Mouse (Mus musculus): ENCODE results near the gene Myo3a. TPM values are rescaled to one million over a fixed set of nuclear protein-coding genes. Genes with fewer than 3 reads are reported as not detected.

Gene Myo3a
- total and polyA plus RNA-seq, 2 experiments from 2014 or later: 0.06 TPM; not detected in 1

GRCm38 (mm10) chr2:22627147-22627666, 399.9 kb downstream of the Myo3a start:
- peak; percentile 10; the same call in 1 of the 2 replicates for TF ChIP-seq CTCF (IDR thresholded peaks at IDR 0.05)
- peaks cover 5% of the 10 kb centered on the region for H3K27me3 ChIP-seq (ENCODE audit: insufficient read depth, low read length)
- H3K4me1 ChIP-seq (ENCODE audit: insufficient read depth, low read length): 0 out of 2 replicates have a peak, but pooled peaks cover 4% of the 10 kb centered on the region
- no peaks in the 10 kb centered on the region for H3K9me3 ChIP-seq (ENCODE audit: low read length)
- peak overlapping the region; percentile 63; the same call in 1 of the 2 replicates for H3K27ac ChIP-seq (ENCODE audit: low read depth, low read length)
- H3K4me3 ChIP-seq (ENCODE audit: low read depth, low read length): peak overlapping the region; percentile 51
- H3K9ac ChIP-seq (replicated peaks; ENCODE audit: low read length, poor library complexity, severe bottlenecking): peak overlapping the region; percentile 48; the same call in 1 of the 2 replicates
- ATAC-seq (ENCODE audit: low FRiP score) (peak; percentile 35; the same call in 1 of the 2 replicates), DNase-seq (ENCODE audit: low spot score) (peak; percentile 43)
- peak overlapping the region; percentile 63 for H3K4me2 ChIP-seq (ENCODE audit: low read depth, low read length, poor library complexity, severe bottlenecking)
- WGBS: 22% methylated on average over 3 of the region's 3 CpGs
- H3K36me3 ChIP-seq (ENCODE audit: insufficient read depth, low read length): no peaks in the 10 kb centered on the region

- 27% methylated on average over 5 of the region's 5 CpGs for WGBS
- Histone ChIP-seq H3K4me2 (ENCODE audit: low read depth, low read length, poor library complexity, severe bottlenecking) (peak overlapping the region; percentile 63), H3K27me3 (ENCODE audit: insufficient read depth, low read length) (peaks cover 4% of the 10 kb centered on the region), H3K36me3 (ENCODE audit: insufficient read depth, low read length) (no peaks in the 10 kb centered on the region), H3K4me3 (ENCODE audit: low read depth, low read length) (peak overlapping the region; percentile 51; the same call in 1 of the 2 replicates), H3K9ac (replicated peaks; ENCODE audit: low read length, poor library complexity, severe bottlenecking) (0 out of 2 replicates have a peak overlapping the region, but pooled peaks have one; percentile 30), H3K9me3 (ENCODE audit: low read length) (no peaks in the 10 kb centered on the region), H3K4me1 (ENCODE audit: insufficient read depth, low read length) (no peaks in the 10 kb centered on the region), H3K27ac (ENCODE audit: low read depth, low read length) (peak overlapping the region; percentile 63)
- no peak for TF ChIP-seq CTCF (IDR thresholded peaks at IDR 0.05)
- ATAC-seq (ENCODE audit: low FRiP score): no peak
- DNase-seq (ENCODE audit: low spot score): no peak
Observed at GRCm38 (mm10) chr2:22627819-22628432, 400.6 kb downstream of the Myo3a start.

GRCm38 (mm10) chr2:22634766-22635165, 407.5 kb downstream of the Myo3a start:
- H3K9ac ChIP-seq (replicated peaks; ENCODE audit: low read length, poor library complexity, severe bottlenecking): no peak overlapping the region
- no peak overlapping the region for H3K27ac ChIP-seq (ENCODE audit: low read depth, low read length)
- no peak overlapping the region for H3K4me2 ChIP-seq (ENCODE audit: low read depth, low read length, poor library complexity, severe bottlenecking)
- H3K4me1 ChIP-seq (ENCODE audit: insufficient read depth, low read length): no peaks in the 10 kb centered on the region
- H3K9me3 ChIP-seq (ENCODE audit: low read length): no peaks in the 10 kb centered on the region
- peak; percentile 72 for TF ChIP-seq CTCF (IDR thresholded peaks at IDR 0.05)
- H3K4me3 ChIP-seq (ENCODE audit: low read depth, low read length): no peak overlapping the region
- WGBS: 49% methylated on average over 8 of the region's 8 CpGs
- H3K27me3 ChIP-seq (ENCODE audit: insufficient read depth, low read length): no peaks in the 10 kb centered on the region
- ATAC-seq (ENCODE audit: low FRiP score): no peak
- no peaks in the 10 kb centered on the region for H3K36me3 ChIP-seq (ENCODE audit: insufficient read depth, low read length)
- DNase-seq (ENCODE audit: low spot score): peak; percentile 33

- 38% methylated on average over 1 of the region's 1 CpGs for WGBS
- Histone ChIP-seq H3K9ac (replicated peaks; ENCODE audit: low read length, poor library complexity, severe bottlenecking) (no peak overlapping the region), H3K4me2 (ENCODE audit: low read depth, low read length, poor library complexity, severe bottlenecking) (no peak overlapping the region), H3K36me3 (ENCODE audit: insufficient read depth, low read length) (no peaks in the 10 kb centered on the region), H3K27me3 (ENCODE audit: insufficient read depth, low read length) (no peaks in the 10 kb centered on the region), H3K4me3 (ENCODE audit: low read depth, low read length) (no peak overlapping the region), H3K27ac (ENCODE audit: low read depth, low read length) (no peak overlapping the region), H3K4me1 (ENCODE audit: insufficient read depth, low read length) (no peaks in the 10 kb centered on the region), H3K9me3 (ENCODE audit: low read length) (no peaks in the 10 kb centered on the region)
- DNase-seq (ENCODE audit: low spot score) (no peak), ATAC-seq (ENCODE audit: low FRiP score) (no peak)
- no peak for TF ChIP-seq CTCF (IDR thresholded peaks at IDR 0.05)
Observed at GRCm38 (mm10) chr2:22646134-22646533, 418.8 kb downstream of the Myo3a start.

- TF ChIP-seq CTCF (IDR thresholded peaks at IDR 0.05): no peak
- Histone ChIP-seq H3K27ac (ENCODE audit: low read depth, low read length) (no peak overlapping the region), H3K4me1 (ENCODE audit: insufficient read depth, low read length) (no peaks in the 10 kb centered on the region), H3K9me3 (ENCODE audit: low read length) (no peaks in the 10 kb centered on the region), H3K4me3 (ENCODE audit: low read depth, low read length) (no peak overlapping the region), H3K36me3 (ENCODE audit: insufficient read depth, low read length) (0 out of 2 replicates have a peak, but pooled peaks cover 2% of the 10 kb centered on the region), H3K4me2 (ENCODE audit: low read depth, low read length, poor library complexity, severe bottlenecking) (no peak overlapping the region), H3K27me3 (ENCODE audit: insufficient read depth, low read length) (no peaks in the 10 kb centered on the region), H3K9ac (replicated peaks; ENCODE audit: low read length, poor library complexity, severe bottlenecking) (no peak overlapping the region)
- no peak for DNase-seq (ENCODE audit: low spot score)
- no peak for ATAC-seq (ENCODE audit: low FRiP score)
- 88% methylated on average over 1 of the region's 1 CpGs for WGBS
Observed at GRCm38 (mm10) chr2:22648394-22648793, 421.1 kb downstream of the Myo3a start.

GRCm38 (mm10) chr2:22651826-22652225, 424.5 kb downstream of the Myo3a start:
- DNase-seq (ENCODE audit: low spot score) (no peak), ATAC-seq (ENCODE audit: low FRiP score) (no peak)
- H3K27ac ChIP-seq (ENCODE audit: low read depth, low read length): 0 out of 2 replicates have a peak overlapping the region, but pooled peaks have one; percentile 6
- no peak overlapping the region for H3K4me3 ChIP-seq (ENCODE audit: low read depth, low read length)
- 86% methylated on average over 4 of the region's 4 CpGs for WGBS
- 0 out of 2 replicates have a peak, but pooled peaks cover 6% of the 10 kb centered on the region for H3K36me3 ChIP-seq (ENCODE audit: insufficient read depth, low read length)
- TF ChIP-seq CTCF (IDR thresholded peaks at IDR 0.05): no peak
- H3K9me3 ChIP-seq (ENCODE audit: low read length): no peaks in the 10 kb centered on the region
- no peak overlapping the region for H3K4me2 ChIP-seq (ENCODE audit: low read depth, low read length, poor library complexity, severe bottlenecking)
- H3K27me3 ChIP-seq (ENCODE audit: insufficient read depth, low read length): no peaks in the 10 kb centered on the region
- H3K9ac ChIP-seq (replicated peaks; ENCODE audit: low read length, poor library complexity, severe bottlenecking): no peak overlapping the region
- no peaks in the 10 kb centered on the region for H3K4me1 ChIP-seq (ENCODE audit: insufficient read depth, low read length)
